Mouse (Mus musculus) liver, embryonic 16.5 days (tissue): Measurements from ENCODE around the gene Zmat5. TPM values are rescaled to one million over a fixed set of nuclear protein-coding genes. Genes with fewer than 3 reads are reported as not detected.

Source experiments
- ATAC-seq: fragments of 200-750 bp; cut with Nextera tagmentation; 2 replicates; pipeline ENCODE4 v1.8.0; 2017; ENCODE audit warnings: low read depth, mild to moderate bottlenecking, moderate number of reproducible peaks, moderate library complexity
- H3K27ac ChIP-seq: fragments of 300-500 bp; sonication (generic); 2 replicates; pipeline ENCODE4 v1.5.1; 2014; ENCODE audit warnings: mild to moderate bottlenecking, low read length
- H3K27me3 ChIP-seq: fragments of 300-500 bp; sonication (generic); 2 replicates; pipeline ENCODE4 v1.6.1; 2014; ENCODE audit warnings: low read depth, low read length, mixed read lengths; ENCODE audit not compliant: control insufficient read depth, insufficient read depth
- H3K36me3 ChIP-seq: fragments of 300-500 bp; sonication (generic); 2 replicates; pipeline ENCODE4 v1.6.1; 2014; ENCODE audit warnings: mild to moderate bottlenecking; ENCODE audit not compliant: control insufficient read depth, insufficient read depth
- H3K4me1 ChIP-seq: fragments of 300-500 bp; sonication (generic); 2 replicates; pipeline ENCODE4 v1.6.1; 2014; ENCODE audit warnings: low read depth, low read length, mixed read lengths; ENCODE audit not compliant: control insufficient read depth
- H3K4me2 ChIP-seq: fragments of 300-500 bp; sonication (generic); 2 replicates; pipeline ENCODE4 v1.6.1; 2014; ENCODE audit warnings: low read depth, low read length, mixed read lengths
- H3K4me3 ChIP-seq: fragments of 300-500 bp; sonication (generic); 2 replicates; pipeline ENCODE4 v1.5.1; 2014; ENCODE audit warnings: low read depth, mild to moderate bottlenecking, low read length
- H3K9ac ChIP-seq: fragments of 300-500 bp; sonication (generic); 2 replicates; pipeline ENCODE4 v1.6.1; 2014; ENCODE audit warnings: low read depth, low read length
- H3K9me3 ChIP-seq: fragments of 300-500 bp; sonication (generic); replicated peaks from 2 replicates; pipeline ENCODE4 v1.6.1; 2016; ENCODE audit warnings: low read length; ENCODE audit not compliant: control insufficient read depth
- WGBS: fragments of 180-500 bp; shearing (Covaris S2); extraction: QIAGEN DNeasy Blood & Tissue Kit; methylation state at CpG from one replicate; pipeline ENCODE4 v1.1.7; 2014; ENCODE audit not compliant: insufficient replicate concordance; 5-methylcytosine and 5-hydroxymethylcytosine counted together
- polyA plus RNA-seq: library from polyadenylated mRNA; unstranded; fragments of >200 nt; fragmentation: Nextera tagmentation; extraction: Ambion mirVana; gene quantifications from 2 replicates; pipeline ENCODE4 v1.2.1, GENCODE M21; 2015

The Zmat5 gene
- polyA plus RNA-seq, 1 experiment from 2014 or later = 21.7 TPM

DNA sequence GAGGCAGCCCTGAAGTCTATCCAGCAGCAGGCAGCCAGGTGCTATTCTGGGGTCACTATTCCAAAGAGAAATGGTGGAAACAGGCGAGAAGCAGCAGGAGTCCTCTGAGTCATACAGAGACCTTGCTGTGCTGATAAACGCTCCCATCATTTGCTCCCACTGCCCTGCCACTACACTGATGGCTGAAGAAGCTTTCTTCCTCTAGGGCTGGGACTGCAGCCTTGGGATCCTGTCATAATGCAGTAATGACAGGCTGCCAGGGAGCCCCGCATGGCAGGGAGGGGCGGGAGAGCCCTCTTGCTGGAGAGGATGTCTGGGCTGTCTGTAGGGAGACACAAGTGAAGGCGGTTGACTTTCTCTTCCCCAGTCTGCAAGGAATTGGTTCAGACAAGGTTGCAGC lies 60.0 kb downstream of the Zmat5 start:
- H3K9me3 ChIP-seq = no peaks in the 10 kb centered on the region
- H3K4me1 ChIP-seq = no peaks in the 10 kb centered on the region
- H3K9ac ChIP-seq = no peak overlapping the region
- peaks cover 11% of the 10 kb centered on the region for H3K27me3 ChIP-seq
- no peak overlapping the region for H3K27ac ChIP-seq
- no peaks in the 10 kb centered on the region for H3K36me3 ChIP-seq
- no peak overlapping the region for H3K4me2 ChIP-seq
- ATAC-seq = no peak
- 53% methylated on average over 5 of the region's 5 CpGs for WGBS
- no peak overlapping the region for H3K4me3 ChIP-seq

DNA sequence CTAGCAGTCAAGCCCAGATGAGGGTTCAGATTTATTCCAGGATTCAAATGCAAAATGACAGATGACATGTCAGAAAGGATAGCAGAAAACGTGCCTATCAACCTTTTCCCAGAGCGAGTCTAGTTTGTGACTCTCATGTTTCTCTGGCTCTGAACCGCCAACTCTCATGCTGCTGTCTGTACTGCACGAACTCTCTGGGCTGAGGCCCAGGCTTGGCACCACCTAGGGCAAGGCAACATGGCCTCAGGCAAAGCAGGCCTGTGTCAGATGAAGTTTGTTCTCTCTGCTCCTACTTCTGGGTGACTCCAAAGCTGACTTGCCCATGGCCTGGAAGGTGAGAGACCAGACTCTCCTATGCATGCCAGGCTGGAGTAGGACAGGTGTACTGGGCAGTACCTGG lies 63.9 kb downstream of the Zmat5 start:
- no peak for ATAC-seq
- 64% methylated on average over 4 of the region's 4 CpGs for WGBS

DNA sequence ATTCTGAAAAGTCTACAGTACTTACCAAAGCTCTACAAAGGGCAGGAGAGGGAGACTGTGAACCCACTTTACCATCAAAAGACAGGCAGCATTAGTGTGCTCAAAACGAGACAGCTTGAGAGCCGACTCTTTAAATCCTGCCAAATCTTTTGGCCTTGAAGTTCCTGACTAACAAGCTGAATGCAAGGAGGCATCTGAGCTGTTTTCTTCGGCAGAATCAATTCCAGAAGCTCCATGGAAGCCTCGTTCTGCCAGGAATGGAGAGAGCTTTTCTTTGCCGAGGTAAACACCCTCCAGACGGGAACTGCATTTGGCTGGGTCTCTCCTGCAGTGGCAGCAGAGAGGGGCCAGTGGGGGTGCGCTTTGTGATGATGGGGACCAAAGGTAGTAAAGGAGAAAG lies 64.8 kb downstream of the Zmat5 start:
- H3K36me3 ChIP-seq = no peaks in the 10 kb centered on the region
- H3K4me1 ChIP-seq = no peaks in the 10 kb centered on the region
- H3K27ac ChIP-seq = no peak overlapping the region
- no peak overlapping the region for H3K4me2 ChIP-seq
- H3K9ac ChIP-seq = no peak overlapping the region
- H3K27me3 ChIP-seq = no peaks in the 10 kb centered on the region
- no peaks in the 10 kb centered on the region for H3K9me3 ChIP-seq
- no peak for ATAC-seq
- no peak overlapping the region for H3K4me3 ChIP-seq
- 78% methylated on average over 7 of the region's 7 CpGs for WGBS

More for the DNA sequence above, 63.9 kb downstream of the Zmat5 start:
- no peaks in the 10 kb centered on the region for H3K36me3 ChIP-seq
- no peak overlapping the region for H3K9ac ChIP-seq
- no peaks in the 10 kb centered on the region for H3K4me1 ChIP-seq
- H3K4me2 ChIP-seq = no peak overlapping the region
- H3K27ac ChIP-seq = no peak overlapping the region
- no peak overlapping the region for H3K4me3 ChIP-seq
- H3K27me3 ChIP-seq = no peaks in the 10 kb centered on the region
- H3K9me3 ChIP-seq = no peaks in the 10 kb centered on the region

DNA sequence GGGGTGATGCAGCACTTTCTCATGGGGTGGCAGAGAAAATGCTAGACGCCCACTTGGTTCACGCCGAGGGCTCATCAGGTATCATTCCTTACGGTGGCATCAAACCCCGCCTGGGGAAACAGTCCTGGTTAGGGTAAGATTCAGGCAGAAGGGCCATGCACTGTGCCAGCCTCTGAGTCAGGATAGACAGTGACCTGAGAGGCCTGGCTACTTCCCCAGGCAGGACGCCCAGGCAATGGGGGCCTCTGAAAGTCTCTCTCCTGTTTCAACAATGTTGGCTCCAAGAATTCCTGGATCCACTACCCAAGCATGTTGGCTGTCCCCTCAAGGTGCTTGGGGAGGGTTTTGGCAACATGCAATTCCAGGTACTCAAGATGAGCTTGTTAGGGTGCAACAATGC lies 65.4 kb downstream of the Zmat5 start:
- Histone ChIP-seq H3K36me3 (no peaks in the 10 kb centered on the region), H3K27ac (no peak overlapping the region), H3K9me3 (no peaks in the 10 kb centered on the region)

DNA sequence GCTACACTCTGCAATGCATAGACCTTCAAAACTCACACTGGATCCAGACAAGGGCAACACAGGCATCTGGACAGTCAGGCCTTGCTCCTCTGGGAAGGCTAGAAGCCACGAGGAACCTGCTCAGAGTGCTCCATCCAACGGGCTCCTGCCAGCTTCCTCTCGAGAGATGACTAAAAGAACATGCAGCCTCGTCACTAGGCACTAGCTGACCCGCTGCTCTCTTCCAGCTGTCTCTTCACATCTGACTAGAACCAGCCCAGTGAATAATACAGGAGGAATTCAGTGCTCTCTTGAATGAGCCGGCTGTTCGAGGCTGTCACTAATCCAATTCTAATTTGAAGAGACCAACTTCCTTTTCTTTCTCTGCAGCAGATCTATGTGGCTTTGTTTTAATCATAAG lies 67.3 kb downstream of the Zmat5 start:
- Histone ChIP-seq H3K27me3 (no peaks in the 10 kb centered on the region), H3K4me2 (no peak overlapping the region), H3K36me3 (no peaks in the 10 kb centered on the region), H3K9me3 (no peaks in the 10 kb centered on the region), H3K27ac (no peak overlapping the region), H3K9ac (no peak overlapping the region), H3K4me3 (no peak overlapping the region), H3K4me1 (no peaks in the 10 kb centered on the region)
- 60% methylated on average over 7 of the region's 7 CpGs for WGBS
- ATAC-seq = no peak

More for the DNA sequence above, 65.4 kb downstream of the Zmat5 start:
- WGBS = 85% methylated on average over 6 of the region's 6 CpGs
- Histone ChIP-seq H3K4me3 (no peak overlapping the region), H3K27me3 (no peaks in the 10 kb centered on the region), H3K4me2 (no peak overlapping the region), H3K4me1 (no peaks in the 10 kb centered on the region), H3K9ac (no peak overlapping the region)
- ATAC-seq = no peak

DNA sequence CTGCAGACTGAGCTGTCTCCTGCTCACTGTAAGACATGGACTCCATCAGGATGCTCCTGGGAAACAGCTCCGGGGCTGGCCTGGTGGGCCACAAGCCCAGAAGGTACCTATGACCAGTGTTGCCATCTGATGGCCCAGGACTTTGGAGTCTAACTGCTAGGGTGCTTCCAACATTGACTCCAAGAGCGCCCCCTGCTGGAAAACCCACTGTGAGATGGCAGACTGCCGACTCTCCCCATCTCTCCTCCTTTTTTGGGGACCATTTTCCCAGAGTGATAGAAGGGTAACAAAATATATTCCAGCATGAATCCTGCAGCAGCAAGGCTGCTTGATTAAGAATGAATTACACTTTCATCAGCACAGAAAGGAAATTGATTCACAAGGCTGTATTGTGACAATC lies 68.4 kb downstream of the Zmat5 start:
- Histone ChIP-seq H3K27ac (no peak overlapping the region), H3K4me2 (no peak overlapping the region), H3K9ac (no peak overlapping the region), H3K9me3 (no peaks in the 10 kb centered on the region), H3K27me3 (no peaks in the 10 kb centered on the region), H3K36me3 (no peaks in the 10 kb centered on the region), H3K4me1 (no peaks in the 10 kb centered on the region), H3K4me3 (no peak overlapping the region)
- no peak for ATAC-seq
- 35% methylated on average over 3 of the region's 3 CpGs for WGBS

DNA sequence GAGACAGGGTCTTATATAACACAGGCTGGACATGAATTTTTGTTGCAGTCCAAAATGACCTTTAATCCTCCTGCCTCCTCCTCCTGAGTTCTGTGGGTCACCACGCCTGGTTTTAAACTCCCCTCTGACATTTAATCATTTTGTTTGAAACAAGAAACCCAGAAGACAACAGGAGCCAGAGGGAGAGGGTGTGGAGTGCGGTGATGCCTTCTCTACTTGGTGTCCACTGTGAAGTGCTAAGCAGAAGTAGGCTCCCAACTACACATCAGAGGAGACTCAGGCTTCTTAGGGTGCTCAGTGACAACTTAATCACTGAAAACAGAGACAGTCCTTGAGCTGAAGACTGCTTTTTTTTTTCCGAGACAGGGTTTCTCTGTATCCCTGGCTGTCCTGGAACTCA lies 76.4 kb downstream of the Zmat5 start:
- ATAC-seq = no peak
- H3K4me2 ChIP-seq = no peak overlapping the region
- peaks cover 4% of the 10 kb centered on the region for H3K36me3 ChIP-seq
- no peak overlapping the region for H3K4me3 ChIP-seq
- H3K9me3 ChIP-seq = no peaks in the 10 kb centered on the region
- no peaks in the 10 kb centered on the region for H3K4me1 ChIP-seq
- H3K9ac ChIP-seq = no peak overlapping the region
- no peaks in the 10 kb centered on the region for H3K27me3 ChIP-seq
- 74% methylated on average over 3 of the region's 3 CpGs for WGBS
- H3K27ac ChIP-seq = no peak overlapping the region

DNA sequence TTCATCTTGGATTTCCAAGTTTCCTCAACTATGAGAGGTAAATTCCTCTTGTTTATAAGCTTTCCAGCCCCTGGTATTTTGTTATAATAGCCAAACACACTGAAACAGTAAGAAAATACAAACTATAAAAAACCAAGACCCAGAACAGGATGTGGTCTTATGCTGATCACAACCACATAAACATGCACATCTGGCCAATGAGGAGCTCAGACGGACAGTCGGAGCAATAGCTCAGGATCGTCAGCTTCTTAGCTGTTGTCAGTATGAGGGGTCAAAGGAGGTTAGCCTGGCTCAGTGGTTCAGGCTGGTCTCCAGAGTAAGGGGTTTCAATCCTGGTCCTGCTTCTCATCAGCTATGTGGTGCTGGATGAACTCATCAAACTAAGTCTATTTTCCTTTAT lies 78.6 kb downstream of the Zmat5 start:
- Histone ChIP-seq H3K27ac (no peak overlapping the region), H3K36me3 (peaks cover 8% of the 10 kb centered on the region), H3K9me3 (no peaks in the 10 kb centered on the region), H3K4me1 (no peaks in the 10 kb centered on the region), H3K27me3 (no peaks in the 10 kb centered on the region), H3K9ac (no peak overlapping the region), H3K4me3 (no peak overlapping the region), H3K4me2 (no peak overlapping the region)
- WGBS = 52% methylated on average over 3 of the region's 3 CpGs
- no peak for ATAC-seq

DNA sequence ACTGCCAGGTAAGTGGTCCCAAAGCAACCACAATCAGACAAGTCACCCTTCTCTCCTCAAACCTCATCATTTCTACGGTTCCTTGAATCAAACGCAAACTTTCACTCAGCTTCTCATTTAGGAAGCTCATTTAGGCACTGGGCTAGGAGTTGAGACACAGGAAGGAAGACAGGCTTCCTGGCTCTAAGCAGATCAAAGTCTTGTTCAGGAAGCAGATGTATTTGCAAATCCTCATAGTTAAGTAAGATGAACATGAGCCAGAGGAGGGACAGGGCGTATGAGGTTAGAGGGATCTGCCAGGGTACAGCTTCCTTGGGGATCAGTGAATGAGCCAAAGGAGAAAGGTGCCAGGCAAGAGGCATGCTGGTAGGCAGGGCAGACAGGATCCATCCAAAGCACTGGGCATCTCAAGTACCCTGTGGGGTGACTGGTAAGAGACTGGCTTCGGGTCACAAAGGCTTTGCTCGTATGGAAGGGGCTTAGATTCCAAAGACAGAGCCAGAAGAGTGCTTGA lies 80.2 kb downstream of the Zmat5 start:
- ATAC-seq = no peak
- peaks cover 10% of the 10 kb centered on the region for H3K36me3 ChIP-seq
- H3K4me2 ChIP-seq = no peak overlapping the region
- no peaks in the 10 kb centered on the region for H3K27me3 ChIP-seq
- no peaks in the 10 kb centered on the region for H3K4me1 ChIP-seq
- H3K9ac ChIP-seq = no peak overlapping the region
- H3K27ac ChIP-seq = no peak overlapping the region
- WGBS = 37% methylated on average over 5 of the region's 5 CpGs
- H3K4me3 ChIP-seq = no peak overlapping the region
- no peaks in the 10 kb centered on the region for H3K9me3 ChIP-seq
